Mouse (Mus musculus) kidney, adult 2 months (tissue): ENCODE results near the gene Nhsl2.

Experiments used
- CTCF ChIP-seq: fragments of 200-500 bp; conservative IDR thresholded peaks from 2 replicates; pipeline ENCODE4 v1.5.1; 2011; ENCODE audit warnings: low read depth, mild to moderate bottlenecking, control low read depth, low read length, moderate library complexity, mixed read lengths; ENCODE audit not compliant: insufficient read depth, insufficient read length
- POLR2A ChIP-seq: fragments of 200-500 bp; IDR thresholded peaks from one replicate; pipeline ENCODE4 v1.6.1; 2011; ENCODE audit warnings: low read depth, low read length, control low read depth

- TF ChIP-seq CTCF (no peak), POLR2A (no peak)
These were observed 130.1 kb downstream of the Nhsl2 start for GRCm38 (mm10) chrX:101979267-101979666.
